Mouse (Mus musculus) liver, postnatal 0 days (tissue): ENCODE results near the gene Clybl.

Source experiments
- CTCF ChIP-seq: sonication (generic); IDR thresholded peaks from 2 replicates; pipeline ENCODE4 v1.5.1; 2016; ENCODE audit warnings: antibody characterized with exemption, low read depth
- EP300 ChIP-seq: IDR thresholded peaks from 2 replicates; pipeline ENCODE4 v1.6.1; 2016; ENCODE audit warnings: antibody characterized with exemption, low read depth, mild to moderate bottlenecking

GRCm38 (mm10) chr14:122190941-122191510 lies 9.5 kb downstream of the Clybl start:
- TF ChIP-seq CTCF = peak; percentile 91
- no peak for TF ChIP-seq EP300
